Mouse (Mus musculus) kidney, embryonic 15.5 days (tissue): ENCODE measurements at regions not wholly inside any gene's neighbourhood (a gene's known extent, or its start where the extent isn't known, plus 50 kb on each side); places are given as distances from the start of the nearest gene placed in this dataset.
A peak's percentile ranks its signal among the peaks of the same experiment; 100 is the strongest.

ENCODE experiments used
- ATAC-seq: fragments of 200-750 bp; cut with Nextera tagmentation; replicated peaks from 2 replicates; pipeline ENCODE4 v1.8.0; 2017; ENCODE audit warnings: moderate TSS enrichment; ENCODE audit not compliant: low FRiP score
- H3K27ac ChIP-seq: fragments of 300-500 bp; sonication (generic); 2 replicates; pipeline ENCODE4 v1.5.1; 2015; ENCODE audit warnings: mild to moderate bottlenecking, inconsistent platforms
- H3K27me3 ChIP-seq: fragments of 300-500 bp; sonication (generic); 2 replicates; pipeline ENCODE4 v1.6.1; 2015; ENCODE audit warnings: inconsistent platforms
- H3K36me3 ChIP-seq: fragments of 300-500 bp; sonication (generic); 2 replicates; pipeline ENCODE4 v1.6.1; 2015; ENCODE audit warnings: inconsistent platforms
- H3K4me1 ChIP-seq: fragments of 300-500 bp; sonication (generic); 2 replicates; pipeline ENCODE4 v1.6.1; 2015; ENCODE audit warnings: inconsistent platforms
- H3K4me2 ChIP-seq: fragments of 300-500 bp; sonication (generic); 2 replicates; pipeline ENCODE4 v1.6.1; 2015; ENCODE audit warnings: moderate library complexity, mild to moderate bottlenecking, inconsistent platforms
- H3K4me3 ChIP-seq: fragments of 300-500 bp; sonication (generic); replicated peaks from 2 replicates; pipeline ENCODE4 v1.5.1; 2015; ENCODE audit warnings: mild to moderate bottlenecking, inconsistent platforms
- H3K9ac ChIP-seq: fragments of 300-500 bp; sonication (generic); 2 replicates; pipeline ENCODE4 v1.6.1; 2015; ENCODE audit warnings: mild to moderate bottlenecking, inconsistent platforms
- H3K9me3 ChIP-seq: fragments of 300-500 bp; sonication (generic); replicated peaks from 2 replicates; pipeline ENCODE4 v1.6.1; 2016; ENCODE audit warnings: inconsistent platforms
- WGBS: fragments of 180-500 bp; shearing (Covaris S2); methylation state at CpG from one replicate; pipeline ENCODE4 v1.1.7; 2015; ENCODE audit warnings: mixed read lengths; 5-methylcytosine and 5-hydroxymethylcytosine counted together

DNA sequence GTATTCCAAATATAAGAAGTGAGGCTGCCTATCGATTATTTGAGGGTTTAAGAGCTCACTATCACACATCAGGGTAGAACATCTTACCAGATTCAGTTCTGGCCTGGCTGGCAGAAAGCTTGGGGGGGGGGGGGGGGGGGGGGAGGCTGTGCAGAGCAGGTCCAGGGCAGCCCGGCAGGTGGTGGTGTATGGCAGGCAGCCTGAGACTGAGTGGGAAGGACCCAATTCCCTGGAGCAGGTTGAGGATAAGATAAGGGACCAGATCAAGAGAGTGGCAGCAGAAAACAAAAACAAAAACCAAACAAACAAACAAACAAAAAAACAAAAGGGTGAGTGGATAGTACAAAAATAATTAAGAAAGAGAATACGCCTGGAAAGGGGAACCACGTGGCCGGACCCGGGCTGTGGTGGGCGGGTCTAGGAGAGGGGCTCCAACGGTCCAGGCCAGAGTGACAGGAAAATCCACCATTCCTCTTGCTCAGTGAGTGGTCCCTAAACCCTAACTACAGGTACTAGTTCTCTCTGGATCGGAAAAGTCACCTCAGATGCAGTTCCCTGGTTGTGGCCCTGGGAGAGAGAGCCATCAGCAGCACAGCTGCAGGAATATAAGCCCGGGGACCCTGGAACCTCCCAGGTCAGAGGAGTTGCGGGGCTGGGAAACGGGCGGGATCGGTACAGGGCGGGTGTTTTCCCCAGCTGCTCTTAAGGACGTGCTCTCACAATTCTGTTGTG lies 73.3 kb downstream of the Vmn2r112 start:
- H3K4me1 ChIP-seq, result no peaks in the 10 kb centered on the region
- peak; percentile 98 for ATAC-seq
- no peaks in the 10 kb centered on the region for H3K36me3 ChIP-seq
- WGBS, result 24% methylated on average over 16 of the region's 16 CpGs
- peak overlapping the region; percentile 61 for H3K4me2 ChIP-seq
- no peak overlapping the region for H3K27ac ChIP-seq
- no peaks in the 10 kb centered on the region for H3K9me3 ChIP-seq
- H3K9ac ChIP-seq, result peak overlapping the region; percentile 32; the same call in 1 of the 2 replicates
- H3K27me3 ChIP-seq, result no peaks in the 10 kb centered on the region
- peak overlapping the region; percentile 49 for H3K4me3 ChIP-seq
